Mouse (Mus musculus) testis, adult 2 months (tissue): ENCODE data around the gene Plxdc2. TPM values are rescaled to one million over a fixed set of nuclear protein-coding genes. Genes with fewer than 3 reads are reported as not detected.

Experiments
- H3K27ac ChIP-seq: fragments of 200-500 bp; 2 replicates; pipeline ENCODE4 v1.5.1; 2012; ENCODE audit warnings: low read depth, low read length; ENCODE audit not compliant: control insufficient read depth, insufficient read depth
- H3K27me3 ChIP-seq: fragments of 200-500 bp; 2 replicates; pipeline ENCODE4 v1.6.1; 2012; ENCODE audit warnings: mild to moderate bottlenecking, low read length, moderate library complexity; ENCODE audit not compliant: control insufficient read depth, insufficient read depth
- H3K36me3 ChIP-seq: fragments of 200-500 bp; 2 replicates; pipeline ENCODE4 v1.6.1; 2012; ENCODE audit warnings: mild to moderate bottlenecking, low read length; ENCODE audit not compliant: control insufficient read depth, insufficient read depth
- H3K4me1 ChIP-seq: fragments of 200-500 bp; 2 replicates; pipeline ENCODE4 v1.6.1; 2012; ENCODE audit warnings: low read length; ENCODE audit not compliant: control insufficient read depth, insufficient read depth
- H3K4me3 ChIP-seq: fragments of 200-500 bp; 2 replicates; pipeline ENCODE4 v1.5.1; 2012; ENCODE audit warnings: low read depth, mild to moderate bottlenecking, low read length, moderate library complexity, mixed read lengths; ENCODE audit not compliant: control insufficient read depth
- CTCF ChIP-seq: fragments of 200-500 bp; IDR thresholded peaks from 2 replicates; pipeline ENCODE4 v1.5.1; 2012; ENCODE audit warnings: low read depth, mild to moderate bottlenecking, inconsistent platforms, low read length, moderate library complexity; ENCODE audit not compliant: control insufficient read depth, insufficient read depth, insufficient replicate concordance
- POLR2A ChIP-seq: fragments of 200-500 bp; IDR thresholded peaks from 2 replicates; pipeline ENCODE4 v1.6.1; 2012; ENCODE audit warnings: low read depth, mild to moderate bottlenecking, inconsistent platforms, low read length, moderate library complexity; ENCODE audit not compliant: control insufficient read depth
- polyA plus RNA-seq: library from polyadenylated mRNA; depleted of rRNA; stranded (reverse); fragments of >200 nt; gene quantifications from 2 replicates; pipeline ENCODE4 v1.2.3, GENCODE M21; 2012

Gene Plxdc2
- polyA plus RNA-seq, 1 experiment = 1.2 TPM

- Histone ChIP-seq H3K4me3 (no peak overlapping the region), H3K27ac (no peak overlapping the region), H3K36me3 (no peaks in the 10 kb centered on the region), H3K4me1 (no peaks in the 10 kb centered on the region), H3K27me3 (no peaks in the 10 kb centered on the region)
- TF ChIP-seq CTCF (peak; percentile 17; the same call in 1 of the 2 replicates), POLR2A (no peak)
Observed at GRCm38 (mm10) chr2:16706227-16706626, 350.1 kb downstream of the Plxdc2 start.

GRCm38 (mm10) chr2:16709885-16710284 is 353.8 kb downstream of the Plxdc2 start:
- no peak for TF ChIP-seq CTCF
- no peak for TF ChIP-seq POLR2A
- H3K4me1 ChIP-seq = no peaks in the 10 kb centered on the region
- H3K36me3 ChIP-seq = no peaks in the 10 kb centered on the region
- H3K4me3 ChIP-seq = no peak overlapping the region
- no peaks in the 10 kb centered on the region for H3K27me3 ChIP-seq
- no peak overlapping the region for H3K27ac ChIP-seq

GRCm38 (mm10) chr2:16731033-16731432 is 374.9 kb downstream of the Plxdc2 start:
- no peak overlapping the region for H3K4me3 ChIP-seq
- no peak overlapping the region for H3K27ac ChIP-seq
- no peaks in the 10 kb centered on the region for H3K4me1 ChIP-seq
- no peak for TF ChIP-seq POLR2A
- no peak for TF ChIP-seq CTCF
- H3K36me3 ChIP-seq = no peaks in the 10 kb centered on the region
- no peaks in the 10 kb centered on the region for H3K27me3 ChIP-seq

GRCm38 (mm10) chr2:16734381-16734780 is 378.3 kb downstream of the Plxdc2 start:
- Histone ChIP-seq H3K36me3 (no peaks in the 10 kb centered on the region), H3K4me3 (no peak overlapping the region), H3K27me3 (no peaks in the 10 kb centered on the region), H3K4me1 (no peaks in the 10 kb centered on the region), H3K27ac (no peak overlapping the region)
- TF ChIP-seq CTCF = no peak

GRCm38 (mm10) chr2:16738241-16738640 is 382.1 kb downstream of the Plxdc2 start:
- Histone ChIP-seq H3K27ac (no peak overlapping the region), H3K36me3 (no peaks in the 10 kb centered on the region), H3K4me3 (no peak overlapping the region), H3K4me1 (no peaks in the 10 kb centered on the region), H3K27me3 (no peaks in the 10 kb centered on the region)
- TF ChIP-seq CTCF (no peak), POLR2A (no peak)

GRCm38 (mm10) chr2:16741813-16742212 is 385.7 kb downstream of the Plxdc2 start:
- Histone ChIP-seq H3K36me3 (no peaks in the 10 kb centered on the region), H3K4me1 (no peaks in the 10 kb centered on the region), H3K27ac (no peak overlapping the region), H3K27me3 (no peaks in the 10 kb centered on the region), H3K4me3 (no peak overlapping the region)
- TF ChIP-seq CTCF (no peak), POLR2A (no peak)

- no peaks in the 10 kb centered on the region for H3K27me3 ChIP-seq
- H3K4me3 ChIP-seq = no peak overlapping the region
- no peak overlapping the region for H3K27ac ChIP-seq
- H3K36me3 ChIP-seq = no peaks in the 10 kb centered on the region
- H3K4me1 ChIP-seq = no peaks in the 10 kb centered on the region
- TF ChIP-seq POLR2A = no peak
- no peak for TF ChIP-seq CTCF
Observed at GRCm38 (mm10) chr2:16743568-16743967, 387.5 kb downstream of the Plxdc2 start.

- Histone ChIP-seq H3K4me3 (no peak overlapping the region), H3K27me3 (no peaks in the 10 kb centered on the region), H3K4me1 (no peaks in the 10 kb centered on the region), H3K27ac (no peak overlapping the region), H3K36me3 (no peaks in the 10 kb centered on the region)
- TF ChIP-seq POLR2A (no peak), CTCF (no peak)
Observed at GRCm38 (mm10) chr2:16749302-16749909, 393.3 kb downstream of the Plxdc2 start.
